28 mouse cellular contexts compared by ENCODE assay signal in the genomic region with DNA sequence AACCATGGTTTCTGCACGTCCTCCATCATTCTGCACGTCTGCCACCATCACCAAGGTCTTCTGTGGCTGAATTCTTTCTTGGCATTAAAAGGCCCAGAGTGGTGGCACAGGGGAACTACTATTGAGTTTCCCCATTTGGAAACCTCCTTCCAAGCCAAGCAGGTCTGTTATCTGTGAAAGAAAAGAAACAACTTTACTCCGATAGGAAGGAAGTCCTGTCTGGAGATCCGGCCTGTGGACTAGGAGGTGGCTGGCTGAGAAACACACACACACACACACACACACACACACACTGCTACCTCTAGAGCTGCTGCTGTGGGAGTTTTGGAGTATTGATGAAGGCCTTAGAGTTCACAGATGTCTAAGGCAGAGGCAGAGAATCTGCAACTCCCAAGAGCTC. TPM values are rescaled to one million over a fixed set of nuclear protein-coding genes. Genes with fewer than 3 reads are reported as not detected.
DNase-seq lines count a peak whose midpoint lies in the region; ATAC-seq and TF ChIP-seq lines count a peak whose summit lies in the region.
"Had no signal": no experiment of that assay in that cellular context is flagged by ENCODE, and none has a peak within 500 bp of the region (broad histone marks: within the 10 kb centered on the region; RNA-seq: fewer than 3 reads in every experiment).

No protein-coding gene starts in this region.

- no peak for ATAC-seq in liver, embryonic 13.5 days (ENCODE audit: low read depth)
- ATAC-seq in liver, embryonic 11.5 days (replicated peaks; ENCODE audit: low FRiP score), result no peak
- peak; percentile 59 for ATAC-seq in common myeloid progenitor, adult 5-6 weeks (replicated peaks; ENCODE audit: low read depth, poor library complexity, severe bottlenecking)
- ATAC-seq: activated CD4-positive, CD25-positive, alpha-beta regulatory T cell, adult 4 months; CD4-positive, CD25-positive, alpha-beta regulatory T cell, adult 4 months; forebrain, embryonic 14.5 days; hindbrain, postnatal 0 days had no signal

- whole genome bisulfite sequencing in liver, embryonic 13.5 days (ENCODE audit: insufficient replicate concordance), result 28% methylated on average over 4 of the region's 4 CpGs
- 32% methylated on average over 4 of the region's 4 CpGs for WGBS in liver, embryonic 11.5 days

- H3K9me3 ChIP-seq in liver, embryonic 13.5 days (replicated peaks), result no peaks in the 10 kb centered on the region
- H3K9me3 ChIP-seq in liver, embryonic 11.5 days (ENCODE audit: control insufficient read depth, low read length), result no peaks in the 10 kb centered on the region
- no peaks in the 10 kb centered on the region for H3K9me3 ChIP-seq in ES-E14 (ENCODE audit: control insufficient read depth, insufficient read depth, low read depth, low read length)
- H3K9me3 ChIP-seq: embryonic facial prominence, embryonic 15.5 days; forebrain, embryonic 10.5 days; heart, embryonic 13.5 days; hindbrain, embryonic 13.5 days had no signal

- H3K4me1 ChIP-seq in liver, embryonic 13.5 days (replicated peaks), result peaks cover 89% of the 10 kb centered on the region
- H3K4me1 ChIP-seq in liver, embryonic 11.5 days (replicated peaks; ENCODE audit: control insufficient read depth, insufficient read depth, low read length), result peaks cover 52% of the 10 kb centered on the region
- peaks cover 5 to 15% of the 10 kb centered on the region in 2 experiments; a peak in 3 of 4 replicates for H3K4me1 ChIP-seq in ES-E14 (ENCODE audit: control insufficient read depth in 2 of 2, insufficient read depth in 2 of 2, low read length in 2 of 2, poor library complexity in 1 of 2)
- H3K4me1 ChIP-seq: hindbrain, embryonic 13.5 days had no signal

- in situ Hi-C loops in ES-E14 (cut with MboI; ENCODE audit: low sequenced_read_pairs in 2 of 2, unreplicated experiment in 2 of 2), result no loop called here

- DNase-seq in liver, embryonic 13.5 days, result no peak
- DNase-seq in liver, embryonic 11.5 days (ENCODE audit: low spot score), result no peak
- no peak for DNase-seq in ES-E14 (ENCODE audit: low read depth, low spot score)
- no peak for DNase-seq in urinary bladder, postnatal 14 days (ENCODE audit: low spot score)
- DNase-seq in T-cell, adult 2 months (ENCODE audit: low spot score), result no peak
- DNase-seq in gastrocnemius, postnatal 25 days, result no peak
- DNase-seq: adrenal gland, postnatal 14 days; cerebellum, adult 18-20 months; cerebellum, adult 9-11 months; cerebellum, postnatal 36 days; embryo, embryonic 11 days; heart, postnatal 4 days; kidney, adult 11 months had no signal

- H3K9ac ChIP-seq in liver, embryonic 13.5 days, result peak overlapping the region; percentile 45
- H3K9ac ChIP-seq in liver, embryonic 11.5 days (ENCODE audit: low read depth, low read length), result no peak overlapping the region
- H3K9ac ChIP-seq in ES-E14 (ENCODE audit: insufficient read depth, low read depth, low read length, poor library complexity, severe bottlenecking), result peak overlapping the region; percentile 10; the same call in 1 of the 2 replicates
- H3K9ac ChIP-seq: embryonic facial prominence, embryonic 15.5 days; heart, embryonic 13.5 days; hindbrain, embryonic 13.5 days had no signal

- H3K36me3 ChIP-seq in liver, embryonic 13.5 days, result no peaks in the 10 kb centered on the region
- no peaks in the 10 kb centered on the region for H3K36me3 ChIP-seq in liver, embryonic 11.5 days (ENCODE audit: control insufficient read depth, insufficient read depth, low read length)
- H3K36me3 ChIP-seq in ES-E14 (ENCODE audit: control insufficient read depth, insufficient read depth, low read length, poor library complexity, severe bottlenecking), result no peaks in the 10 kb centered on the region
- H3K36me3 ChIP-seq: embryonic facial prominence, embryonic 15.5 days; forebrain, embryonic 10.5 days; heart, embryonic 13.5 days; hindbrain, embryonic 13.5 days had no signal

- no peaks in the 10 kb centered on the region for H3K27me3 ChIP-seq in liver, embryonic 13.5 days
- H3K27me3 ChIP-seq in liver, embryonic 11.5 days (replicated peaks; ENCODE audit: control insufficient read depth, insufficient read depth, low read length), result no peaks in the 10 kb centered on the region
- H3K27me3 ChIP-seq: embryonic facial prominence, embryonic 15.5 days had no signal

- peak overlapping the region; percentile 61 for H3K27ac ChIP-seq in liver, embryonic 13.5 days
- H3K27ac ChIP-seq in liver, embryonic 11.5 days (ENCODE audit: low read depth, low read length), result no peak overlapping the region; the same call in 1 of the 2 replicates
- H3K27ac ChIP-seq in ES-E14 (ENCODE audit: insufficient read depth, low read depth, low read length, poor library complexity, severe bottlenecking), result peak overlapping the region; percentile 95
- H3K27ac ChIP-seq: embryonic facial prominence, embryonic 15.5 days; forebrain, embryonic 10.5 days; heart, embryonic 13.5 days; hindbrain, embryonic 13.5 days; hindbrain, postnatal 0 days had no signal

- H3K4me2 ChIP-seq in liver, embryonic 13.5 days, result no peak overlapping the region
- H3K4me2 ChIP-seq in liver, embryonic 11.5 days, result no peak overlapping the region
- H3K4me2 ChIP-seq: embryonic facial prominence, embryonic 15.5 days; heart, embryonic 13.5 days; hindbrain, embryonic 13.5 days had no signal

- no peak overlapping the region for H3K4me3 ChIP-seq in liver, embryonic 13.5 days (replicated peaks)
- no peak overlapping the region for H3K4me3 ChIP-seq in liver, embryonic 11.5 days (ENCODE audit: low read depth, low read length)
- 0 out of 4 replicates have a peak overlapping the region, but pooled peaks of 1 of the 2 experiments have one; percentile 18 for H3K4me3 ChIP-seq in ES-E14 (ENCODE audit: insufficient read depth in 1 of 2, low read depth in 1 of 2, low read length in 2 of 2, poor library complexity in 1 of 2, severe bottlenecking in 1 of 2)
- H3K4me3 ChIP-seq: embryonic facial prominence, embryonic 15.5 days; erythroblast, embryonic 14.5 days; forebrain, embryonic 10.5 days; heart, embryonic 13.5 days; hindbrain, embryonic 13.5 days had no signal

TF ChIP-seq in ES-E14, 5 proteins besides CTCF, POLR2A, EP300 and RAD21:
- TF ChIP-seq MAFK (IDR thresholded peaks at IDR 0.05; ENCODE audit: insufficient read depth, low read depth, low read length), result no peak
- no peak for TF ChIP-seq ZC3H11A (IDR thresholded peaks at IDR 0.05; ENCODE audit: borderline replicate concordance, low read depth, low read length)
- no peak for TF ChIP-seq HCFC1 (IDR thresholded peaks at IDR 0.05; ENCODE audit: borderline replicate concordance, insufficient read depth, low read length)
- TF ChIP-seq ZNF384 (IDR thresholded peaks at IDR 0.05; ENCODE audit: low read depth, low read length), result no peak
- no peak for TF ChIP-seq CHD2 (IDR thresholded peaks at IDR 0.05; ENCODE audit: low read depth, low read length)

RNA-seq across cellular contexts. Expression of gene Rcc2, which starts 6.8 kb away (rescaled TPM):
- polyA plus RNA-seq in liver, embryonic 13.5 days (2015; fragmentation: Nextera tagmentation; extraction: Ambion mirVana), result 20.6 and 25.7 TPM in 2 replicates
- polyA plus RNA-seq in liver, embryonic 11.5 days (2014; fragmentation: Nextera tagmentation; extraction: Ambion mirVana), result 66.7 and 74.5 TPM in 2 replicates
- total RNA-seq in ES-E14 (2012; rRNA removed), result 250 and 322 TPM in 2 replicates
- total RNA-seq in common myeloid progenitor, adult 5-6 weeks (2017), result 149 and 161 TPM in 2 replicates
- total RNA-seq in gastrocnemius, postnatal 25 days (2021), result 1 to 10 TPM; 8.4 to 9.8 TPM

RNA-seq across cellular contexts. Expression of gene Arhgef10l, which starts 27.7 kb away (rescaled TPM):
- polyA plus RNA-seq in liver, embryonic 13.5 days (2015; fragmentation: Nextera tagmentation; extraction: Ambion mirVana), result 2.6 and 2.7 TPM in 2 replicates
- 5.0 and 6.7 TPM in 2 replicates for polyA plus RNA-seq in liver, embryonic 11.5 days (2014; fragmentation: Nextera tagmentation; extraction: Ambion mirVana)
- total RNA-seq in ES-E14 (2012; rRNA removed), result 14.8 and 20.0 TPM in 2 replicates
- total RNA-seq in common myeloid progenitor, adult 5-6 weeks (2017), result 0.78 and 1.8 TPM in 2 replicates
- 10 to 100 TPM; 36.2 to 51.3 TPM for total RNA-seq in gastrocnemius, postnatal 25 days (2021)
- polyA plus RNA-seq: activated CD4-positive, CD25-positive, alpha-beta regulatory T cell, adult 4 months had no signal

RNA-seq across cellular contexts. Expression of gene Padi6, which starts 48.9 kb away (rescaled TPM):
- polyA plus RNA-seq in liver, embryonic 13.5 days (2015; fragmentation: Nextera tagmentation; extraction: Ambion mirVana), result not detected in 2 replicates
- not detected in 2 replicates for polyA plus RNA-seq in liver, embryonic 11.5 days (2014; fragmentation: Nextera tagmentation; extraction: Ambion mirVana)
- total RNA-seq in ES-E14 (2012; rRNA removed), result 0.09 and 0.21 TPM in 2 replicates
- not detected in 2 replicates for total RNA-seq in common myeloid progenitor, adult 5-6 weeks (2017)
- not detected for total RNA-seq in gastrocnemius, postnatal 25 days (2021)
- total RNA-seq: adrenal gland, adult 18-20 months; adrenal gland, postnatal 14 days; gastrocnemius, adult 8-10 months; heart, adult 8-10 months; heart, postnatal 4 days had no signal
- polyA plus RNA-seq: activated CD4-positive, CD25-positive, alpha-beta regulatory T cell, adult 4 months; CD4-positive, CD25-positive, alpha-beta regulatory T cell, adult 4 months; embryonic facial prominence, embryonic 11.5 days; embryonic facial prominence, embryonic 15.5 days; erythroblast, embryonic 14.5 days; forebrain, embryonic 10.5 days; forebrain, embryonic 14.5 days; heart, embryonic 13.5 days; heart, postnatal 0 days; hindbrain, embryonic 13.5 days had no signal

Comparison
In these comparisons a context has a peak if more than half of its experiments do, and no peak if none do; other contexts are left out.
1. RNA of gene Rcc2, which starts 6.8 kb away (total RNA-seq): 250 to 322 TPM in ES-E14 and 149 to 161 TPM in common myeloid progenitor, adult 5-6 weeks; 8.4 to 9.8 TPM in gastrocnemius, postnatal 25 days; every median in the first group is over 10 times any median in the second.